Mouse (Mus musculus): ENCODE results near the gene Neurog1. TPM values are rescaled to one million over a fixed set of nuclear protein-coding genes. Genes with fewer than 3 reads are reported as not detected.

Gene Neurog1
- polyA plus RNA-seq, 1 experiment = not detected

- no peaks in the 10 kb centered on the region for H3K36me3 ChIP-seq (ENCODE audit: control insufficient read depth, insufficient read depth, low read length)
- no peak overlapping the region for H3K4me3 ChIP-seq (ENCODE audit: insufficient read depth, low read depth, low read length)
- DNase-seq = no peak
- H3K4me1 ChIP-seq (ENCODE audit: control insufficient read depth, insufficient read depth, low read length) = no peaks in the 10 kb centered on the region
- TF ChIP-seq CTCF (conservative IDR thresholded peaks at IDR 0.05; ENCODE audit: insufficient read depth, insufficient read length, low read depth, low read length) = no peak
- no peak for TF ChIP-seq POLR2A (IDR thresholded peaks at IDR 0.05; ENCODE audit: low read depth, low read length)
- H3K27ac ChIP-seq (ENCODE audit: insufficient read depth, low read depth, low read length) = no peak overlapping the region
- 2% methylated on average over 52 of the region's 52 CpGs for WGBS
- 0 out of 2 replicates have a peak, but pooled peaks cover 2% of the 10 kb centered on the region for H3K27me3 ChIP-seq (replicated peaks; ENCODE audit: control insufficient read depth, insufficient read depth, low read length)
Observed at GRCm38 (mm10) chr13:56258196-56259020, 6.4 kb upstream of the Neurog1 start.

- TF ChIP-seq POLR2A (IDR thresholded peaks at IDR 0.05; ENCODE audit: low read depth, low read length) (no peak), CTCF (conservative IDR thresholded peaks at IDR 0.05; ENCODE audit: insufficient read depth, insufficient read length, low read depth, low read length) (no peak)
- no peak overlapping the region for H3K27ac ChIP-seq (ENCODE audit: insufficient read depth, low read depth, low read length)
- no peaks in the 10 kb centered on the region for H3K36me3 ChIP-seq (ENCODE audit: control insufficient read depth, insufficient read depth, low read length)
- no peaks in the 10 kb centered on the region for H3K4me1 ChIP-seq (ENCODE audit: control insufficient read depth, insufficient read depth, low read length)
- 8% methylated on average over 12 of the region's 12 CpGs for WGBS
- no peak overlapping the region for H3K4me3 ChIP-seq (ENCODE audit: insufficient read depth, low read depth, low read length)
- DNase-seq = no peak
- H3K27me3 ChIP-seq (replicated peaks; ENCODE audit: control insufficient read depth, insufficient read depth, low read length) = 0 out of 2 replicates have a peak, but pooled peaks cover 2% of the 10 kb centered on the region
Observed at GRCm38 (mm10) chr13:56257469-56258153, 5.6 kb upstream of the Neurog1 start.

- no peak for DNase-seq
- H3K4me3 ChIP-seq (ENCODE audit: insufficient read depth, low read depth, low read length) = no peak overlapping the region
- TF ChIP-seq POLR2A (IDR thresholded peaks at IDR 0.05; ENCODE audit: low read depth, low read length) (no peak), CTCF (conservative IDR thresholded peaks at IDR 0.05; ENCODE audit: insufficient read depth, insufficient read length, low read depth, low read length) (no peak)
- H3K27ac ChIP-seq (ENCODE audit: insufficient read depth, low read depth, low read length) = no peak overlapping the region
- 11% methylated on average over 14 of the region's 14 CpGs for WGBS
- no peaks in the 10 kb centered on the region for H3K36me3 ChIP-seq (ENCODE audit: control insufficient read depth, insufficient read depth, low read length)
- no peaks in the 10 kb centered on the region for H3K4me1 ChIP-seq (ENCODE audit: control insufficient read depth, insufficient read depth, low read length)
- 0 out of 2 replicates have a peak, but pooled peaks cover 2% of the 10 kb centered on the region for H3K27me3 ChIP-seq (replicated peaks; ENCODE audit: control insufficient read depth, insufficient read depth, low read length)
Observed at GRCm38 (mm10) chr13:56256716-56257299, 4.8 kb upstream of the Neurog1 start.

GRCm38 (mm10) chr13:56253379-56253778 lies 1.4 kb upstream of the Neurog1 start:
- H3K4me3 ChIP-seq (ENCODE audit: insufficient read depth, low read depth, low read length) = no peak overlapping the region
- DNase-seq = no peak
- no peaks in the 10 kb centered on the region for H3K36me3 ChIP-seq (ENCODE audit: control insufficient read depth, insufficient read depth, low read length)
- no peak for TF ChIP-seq CTCF (conservative IDR thresholded peaks at IDR 0.05; ENCODE audit: insufficient read depth, insufficient read length, low read depth, low read length)
- no peak for TF ChIP-seq POLR2A (IDR thresholded peaks at IDR 0.05; ENCODE audit: low read depth, low read length)
- no peaks in the 10 kb centered on the region for H3K4me1 ChIP-seq (ENCODE audit: control insufficient read depth, insufficient read depth, low read length)
- no peak overlapping the region for H3K27ac ChIP-seq (ENCODE audit: insufficient read depth, low read depth, low read length)
- peaks cover 3% of the 10 kb centered on the region; the same call in 1 of the 2 replicates for H3K27me3 ChIP-seq (replicated peaks; ENCODE audit: control insufficient read depth, insufficient read depth, low read length)
- 18% methylated on average over 3 of the region's 3 CpGs for WGBS

- H3K27me3 ChIP-seq (replicated peaks; ENCODE audit: control insufficient read depth, insufficient read depth, low read length) = peaks cover 3% of the 10 kb centered on the region; the same call in 1 of the 2 replicates
- H3K4me3 ChIP-seq (ENCODE audit: insufficient read depth, low read depth, low read length) = no peak overlapping the region
- no peaks in the 10 kb centered on the region for H3K36me3 ChIP-seq (ENCODE audit: control insufficient read depth, insufficient read depth, low read length)
- H3K4me1 ChIP-seq (ENCODE audit: control insufficient read depth, insufficient read depth, low read length) = no peaks in the 10 kb centered on the region
- 10% methylated on average over 8 of the region's 8 CpGs for WGBS
- no peak overlapping the region for H3K27ac ChIP-seq (ENCODE audit: insufficient read depth, low read depth, low read length)
- no peak for DNase-seq
- TF ChIP-seq POLR2A (IDR thresholded peaks at IDR 0.05; ENCODE audit: low read depth, low read length) (no peak), CTCF (conservative IDR thresholded peaks at IDR 0.05; ENCODE audit: insufficient read depth, insufficient read length, low read depth, low read length) (no peak)
Observed at GRCm38 (mm10) chr13:56252783-56253182, 820 bp upstream of the Neurog1 start.

- TF ChIP-seq POLR2A (IDR thresholded peaks at IDR 0.05; ENCODE audit: low read depth, low read length) = no peak
- no peak for TF ChIP-seq CTCF (conservative IDR thresholded peaks at IDR 0.05; ENCODE audit: insufficient read depth, insufficient read length, low read depth, low read length)
- WGBS = 2% methylated on average over 59 of the region's 59 CpGs
- no peak overlapping the region for H3K4me3 ChIP-seq (ENCODE audit: insufficient read depth, low read depth, low read length)
- peaks cover 3% of the 10 kb centered on the region; the same call in 1 of the 2 replicates for H3K27me3 ChIP-seq (replicated peaks; ENCODE audit: control insufficient read depth, insufficient read depth, low read length)
- no peaks in the 10 kb centered on the region for H3K36me3 ChIP-seq (ENCODE audit: control insufficient read depth, insufficient read depth, low read length)
- no peak for DNase-seq
- no peaks in the 10 kb centered on the region for H3K4me1 ChIP-seq (ENCODE audit: control insufficient read depth, insufficient read depth, low read length)
- H3K27ac ChIP-seq (ENCODE audit: insufficient read depth, low read depth, low read length) = no peak overlapping the region
Observed at GRCm38 (mm10) chr13:56251176-56251923, 613 bp downstream of the Neurog1 start.
